Mouse (Mus musculus) cerebellum, postnatal 36 days (tissue): ENCODE results near the gene Gm17387.

Experiments used
- DNase-seq, 2 experiments: peaks; one replicate each; pipeline ENCODE4 v3.0.0; 2021 to 2022; ENCODE audit warnings: mixed read lengths in 2 of 2

The Gm17387 gene

DNA sequence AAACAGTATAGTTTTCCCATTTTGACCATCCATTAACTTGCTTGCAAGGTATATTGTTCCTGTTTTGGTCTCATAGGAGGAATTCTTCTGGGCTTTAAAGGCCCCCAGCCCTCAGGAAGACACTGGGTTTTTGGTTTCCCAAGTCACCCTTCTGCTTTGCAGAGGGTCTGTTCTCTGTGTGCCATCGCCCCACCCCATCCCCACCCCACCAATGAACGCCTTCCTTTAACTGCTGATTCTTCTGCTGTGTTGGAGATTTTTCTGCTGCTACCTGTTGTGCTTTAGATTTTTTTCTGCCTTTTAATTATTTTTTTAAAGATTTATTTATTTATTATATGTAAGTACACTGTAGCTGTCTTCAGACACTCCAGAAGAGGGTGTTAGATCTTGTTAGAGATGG, at the start of gene Gm17387:
Gene Gm17387 (plus strand): TSS at position 301 of the 400 bp plus-strand sequence.
- DNase-seq = no peak

DNA sequence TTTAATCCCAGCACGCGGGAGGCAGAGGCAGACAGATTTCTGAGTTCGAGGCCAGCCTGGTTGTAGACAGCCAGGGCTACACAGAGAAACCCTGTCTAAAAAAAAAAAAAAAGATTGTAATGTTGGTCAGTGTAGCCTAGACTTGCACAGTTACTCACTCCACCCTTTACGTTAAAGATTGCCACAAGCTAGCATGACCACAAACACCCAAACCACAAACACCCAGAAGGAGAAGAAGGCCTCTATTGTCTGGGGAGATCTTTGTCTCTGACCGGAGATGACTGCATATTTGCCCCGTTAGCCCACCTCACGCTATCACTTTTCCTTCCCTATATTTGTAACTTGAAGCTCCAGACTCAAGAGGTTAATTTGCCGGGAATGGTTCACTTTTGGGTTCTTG, 47.2 kb upstream of the Gm17387 start:
- no peak for DNase-seq

DNA sequence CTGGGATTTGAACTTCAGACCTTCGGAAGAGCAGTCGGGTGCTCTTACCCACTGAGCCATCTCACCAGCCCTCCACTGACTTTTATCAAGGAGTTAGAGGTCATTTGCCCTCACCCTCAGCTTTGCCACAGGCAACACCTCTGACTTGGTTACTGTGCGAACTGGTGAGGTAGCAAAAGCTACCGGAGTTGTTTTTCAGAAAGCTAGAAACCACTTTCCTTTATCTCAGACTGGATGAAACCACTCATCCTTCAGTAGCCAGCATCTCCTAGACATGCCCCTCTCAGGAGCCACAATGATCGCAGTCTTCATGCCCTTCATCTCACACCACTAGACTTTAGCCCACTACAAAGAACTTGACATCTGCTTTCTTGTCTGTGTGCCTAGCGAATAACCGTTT, 46.0 kb upstream of the Gm17387 start:
- DNase-seq = no peak

DNA sequence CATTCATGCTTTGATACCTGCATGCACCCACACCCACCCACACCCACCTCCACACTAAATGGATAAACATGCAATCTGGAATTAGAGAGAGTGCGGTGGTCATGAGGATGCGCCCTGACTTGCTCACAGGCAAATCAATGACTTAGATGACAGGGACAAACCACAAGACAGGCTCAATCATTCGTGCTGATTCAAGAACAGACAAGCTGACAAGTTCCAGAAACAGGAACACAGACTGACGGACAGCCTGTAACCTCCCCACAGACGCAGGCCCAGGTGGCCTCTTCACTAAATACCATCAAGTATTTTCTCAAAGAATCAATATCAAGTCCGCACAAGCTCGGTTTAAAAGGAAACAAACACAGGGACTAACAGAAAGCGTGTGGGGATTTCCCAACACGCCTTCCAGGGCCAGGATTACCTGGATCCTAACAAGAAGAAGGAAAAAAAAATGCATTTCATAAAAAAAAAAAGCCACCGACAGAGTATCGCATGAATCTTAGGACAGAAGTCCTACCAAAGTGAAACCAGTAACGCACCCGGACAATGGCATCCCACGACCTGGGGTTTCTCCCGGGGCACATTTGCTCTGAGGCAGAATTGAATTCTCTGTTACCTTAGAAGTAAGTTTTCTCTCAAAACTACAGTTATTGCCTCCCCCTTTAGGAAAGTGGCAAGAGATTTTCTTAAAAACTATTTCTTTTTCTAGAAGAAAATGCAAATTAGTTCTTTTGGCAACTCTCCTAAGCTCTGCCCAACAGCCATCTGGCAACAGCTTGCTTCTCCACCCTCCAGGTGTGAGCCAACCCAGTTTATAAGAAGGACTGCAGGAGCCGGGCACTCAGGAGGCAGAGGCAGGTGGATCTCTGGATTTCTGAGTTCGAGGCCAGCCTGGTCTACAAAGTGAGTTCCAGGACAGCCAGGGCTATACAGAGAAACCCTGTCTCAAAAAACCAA, 41.5 kb upstream of the Gm17387 start:
- DNase-seq = no peak

DNA sequence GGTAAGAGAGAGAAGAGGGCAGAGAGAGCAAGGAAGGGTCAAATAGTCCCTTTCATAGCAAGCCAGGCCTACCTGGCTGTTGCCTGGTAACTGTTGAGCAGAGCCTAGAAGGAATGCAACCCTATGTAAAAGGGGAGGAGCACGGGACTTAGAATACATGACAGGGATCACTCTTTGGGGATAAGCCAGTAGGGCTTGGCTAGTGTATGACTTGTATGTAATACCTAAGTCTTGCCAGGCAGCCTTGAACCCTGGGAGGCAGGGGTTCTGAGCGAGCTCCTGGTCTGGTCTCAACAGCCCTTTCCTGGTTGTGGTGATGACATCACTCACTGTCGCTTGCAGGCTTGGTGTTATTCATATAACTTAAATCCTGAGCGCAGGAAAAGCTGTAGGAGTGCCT, 39.9 kb upstream of the Gm17387 start:
- DNase-seq = no peak

DNA sequence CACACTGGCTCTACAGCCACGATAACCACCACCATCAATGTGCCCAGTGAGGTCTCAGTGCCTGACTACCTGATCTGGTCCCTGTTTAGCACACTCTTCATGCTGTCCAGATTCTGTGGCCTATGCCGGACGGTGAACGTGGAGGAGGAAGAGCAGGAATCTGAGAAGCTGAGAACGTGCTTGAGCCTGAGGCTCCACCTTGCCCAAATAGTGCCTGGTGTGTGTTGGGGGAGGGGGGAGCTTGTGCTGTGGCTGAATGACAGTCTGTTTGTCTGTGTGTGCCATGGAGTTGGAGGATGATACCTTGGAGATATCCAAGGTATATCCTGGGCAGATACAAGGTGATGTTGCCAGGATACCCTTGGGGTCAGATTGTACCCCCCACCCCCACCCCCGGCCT, 38.7 kb upstream of the Gm17387 start:
- DNase-seq = no peak

DNA sequence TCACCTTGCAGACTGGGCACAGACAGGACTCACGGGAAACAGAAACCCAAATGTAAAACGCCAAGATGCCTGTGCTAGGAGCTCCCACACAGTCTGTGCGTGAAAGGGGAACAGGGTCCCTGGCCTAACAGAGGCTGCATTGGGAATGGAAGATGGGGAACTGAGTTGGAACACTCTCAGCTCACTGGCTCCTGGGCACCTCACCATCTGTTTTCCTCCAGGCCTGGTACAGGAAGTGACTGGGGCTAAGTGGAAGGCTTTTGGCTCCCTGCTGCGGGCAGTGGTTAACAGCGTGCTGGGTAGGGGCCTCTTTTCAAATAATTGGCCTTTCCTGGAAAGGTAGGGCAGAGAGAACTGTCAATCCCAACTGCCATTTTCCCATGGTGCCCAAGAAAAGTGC, 38.3 kb upstream of the Gm17387 start:
- DNase-seq = no peak

DNA sequence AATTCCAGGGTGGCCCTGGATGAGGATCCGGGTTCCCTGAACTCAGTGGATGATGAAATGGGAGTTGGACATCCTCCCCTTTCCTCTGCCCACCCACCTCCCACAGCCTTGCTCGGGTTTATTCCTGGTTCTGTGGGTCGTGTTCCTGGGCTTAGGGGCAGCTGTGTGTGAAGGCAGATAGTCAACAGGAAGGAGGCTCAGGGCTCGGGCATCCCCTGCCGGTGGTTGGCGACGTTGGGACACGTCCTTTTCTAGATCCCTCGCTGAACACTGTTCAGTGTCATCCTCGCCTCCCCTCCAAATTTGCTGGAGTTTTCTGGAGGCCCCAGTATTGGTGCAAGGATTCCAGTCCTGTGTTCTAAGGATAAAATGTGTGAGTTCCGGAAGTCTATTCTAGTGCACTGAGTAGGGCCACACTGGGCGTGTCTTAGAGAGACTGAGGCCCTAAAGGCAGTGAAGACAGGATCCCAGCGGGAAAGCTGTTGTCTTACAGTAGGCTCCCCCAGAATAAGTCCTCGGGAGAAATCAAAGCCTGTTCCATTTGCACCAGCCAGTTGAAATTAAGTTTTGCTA, 37.7 kb upstream of the Gm17387 start:
- DNase-seq = no peak

DNA sequence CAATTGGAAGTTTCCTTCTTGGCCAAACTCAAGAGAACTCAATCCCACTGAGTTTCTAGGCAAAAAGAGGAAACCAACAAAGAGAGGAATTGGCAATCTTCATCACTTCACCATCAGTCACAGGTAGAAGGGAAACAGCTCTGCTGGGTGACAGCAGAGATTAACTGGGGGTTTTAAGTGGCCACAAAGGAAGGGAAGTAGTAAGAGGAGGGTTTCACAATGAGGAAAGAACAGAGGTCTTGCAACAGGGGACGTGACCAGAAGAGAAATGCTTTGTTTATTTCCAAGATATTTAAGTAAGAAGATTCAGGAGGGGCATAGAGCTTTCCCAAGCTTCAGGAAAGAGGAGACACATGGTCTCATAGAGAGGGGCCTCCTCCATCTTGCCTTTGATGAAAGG, 31.1 kb upstream of the Gm17387 start:
- no peak for DNase-seq

DNA sequence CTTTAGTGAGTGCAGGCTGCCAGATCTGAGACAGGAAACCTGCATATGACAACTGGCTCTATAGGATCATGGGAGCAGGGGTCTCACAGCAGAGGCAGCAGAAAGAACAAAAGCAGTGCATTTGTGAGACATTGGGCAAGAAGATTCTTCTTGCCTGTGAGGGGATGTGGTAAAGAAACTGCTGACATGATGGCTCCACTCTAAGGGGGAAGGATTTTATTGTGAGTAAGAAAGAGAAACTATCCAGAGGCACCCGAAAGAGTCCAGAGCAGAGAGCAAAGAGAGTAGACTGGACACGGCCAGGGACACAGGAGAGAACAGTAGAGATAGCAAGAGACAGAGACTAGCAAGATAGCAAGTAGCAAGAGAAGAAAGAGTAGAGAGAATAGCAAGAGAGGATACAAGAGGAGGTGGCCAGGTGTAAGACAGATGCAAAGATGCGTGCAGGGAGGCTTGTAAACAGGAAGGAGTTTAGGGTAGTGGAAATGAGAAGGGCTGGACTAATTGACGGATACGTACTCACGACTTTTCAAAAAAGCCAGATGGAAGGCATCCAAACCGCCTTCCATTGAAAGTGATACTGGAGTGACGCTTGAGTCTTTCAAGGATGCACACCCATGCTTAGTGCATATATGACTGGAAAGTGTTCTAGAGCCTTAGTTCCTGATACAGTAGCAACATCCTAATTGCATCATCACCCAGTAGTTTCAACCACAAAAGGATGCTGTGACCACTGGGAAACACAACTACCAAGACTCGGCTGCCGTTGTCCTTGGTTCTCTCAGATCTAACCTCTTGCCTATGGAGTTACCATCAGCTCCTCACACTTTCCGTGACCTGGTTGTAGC, 29.9 kb upstream of the Gm17387 start:
- no peak for DNase-seq

DNA sequence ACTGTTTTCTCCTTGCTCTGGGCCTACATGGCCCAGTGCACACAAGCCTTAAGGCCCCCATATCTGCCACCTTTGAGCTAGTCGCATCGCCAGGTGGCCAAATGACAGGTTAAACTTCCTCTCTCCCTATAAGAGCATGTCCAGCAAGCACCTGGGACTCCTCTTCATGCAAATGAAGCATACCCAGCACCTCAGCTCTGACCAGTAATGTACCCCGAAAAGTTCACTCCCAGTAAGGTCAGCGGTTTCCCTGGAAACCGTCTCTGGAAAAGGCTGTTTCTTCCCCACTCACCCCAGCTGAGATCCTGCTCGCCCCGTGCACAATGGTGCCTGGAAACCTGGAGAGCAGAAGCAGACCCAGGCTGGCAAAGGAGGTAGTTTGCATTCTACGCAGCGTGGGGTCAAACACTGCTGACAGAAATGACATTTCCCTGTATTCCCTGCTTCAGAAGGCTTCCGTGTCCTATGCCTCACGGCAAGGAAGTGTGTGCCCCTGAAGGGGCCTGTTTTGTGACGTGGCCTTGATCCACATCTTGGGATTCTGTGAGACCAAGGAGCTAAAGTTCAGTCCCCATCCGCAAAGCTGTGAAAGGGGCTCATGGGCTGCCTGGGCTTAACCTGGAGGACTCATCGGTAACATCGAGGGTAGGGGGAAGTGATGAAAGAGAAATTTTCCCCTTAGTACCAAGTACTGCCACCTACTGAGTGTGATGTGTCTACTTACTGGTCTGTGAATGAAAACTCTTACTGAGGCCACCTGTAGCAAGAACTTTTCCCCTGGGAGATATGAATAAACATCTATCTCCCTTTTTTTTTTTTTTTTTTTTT, 27.8 kb upstream of the Gm17387 start:
- no peak for DNase-seq

DNA sequence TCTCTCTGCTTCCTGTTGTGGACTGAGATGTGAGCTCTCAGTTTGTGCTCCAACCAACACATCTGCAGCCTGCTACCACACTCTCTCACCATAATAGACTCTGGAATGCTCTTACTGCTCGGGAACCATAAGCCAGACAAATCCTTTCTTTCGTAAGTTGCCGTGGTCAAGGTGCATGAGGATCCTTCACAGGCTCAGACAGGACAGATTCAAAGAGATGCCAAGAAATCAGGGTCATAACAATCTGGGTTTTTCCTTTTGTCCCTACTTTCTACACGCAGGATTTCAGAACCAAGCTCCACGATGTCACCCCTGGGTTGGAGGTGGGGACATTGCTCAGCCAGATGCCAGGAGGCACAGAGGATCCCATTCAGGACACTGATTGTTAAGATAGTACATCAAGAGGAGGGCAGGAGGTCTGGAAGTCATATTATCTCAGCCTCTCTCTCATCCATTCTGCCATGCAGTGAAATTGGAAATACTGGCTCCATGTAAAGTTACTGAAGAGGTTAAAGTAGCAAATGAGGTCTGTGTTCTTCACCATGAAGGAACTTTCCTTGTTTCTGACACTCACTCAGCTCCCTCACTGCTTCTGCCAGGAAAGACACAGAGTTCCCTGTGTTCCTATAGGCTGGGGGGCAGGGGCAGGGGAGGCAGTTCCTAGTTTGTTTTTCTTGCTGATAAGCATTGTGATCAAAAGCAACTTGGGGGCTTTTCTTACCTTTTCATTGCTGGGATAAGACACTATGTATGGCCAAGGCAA, 25.5 kb upstream of the Gm17387 start:
- no peak for DNase-seq

DNA sequence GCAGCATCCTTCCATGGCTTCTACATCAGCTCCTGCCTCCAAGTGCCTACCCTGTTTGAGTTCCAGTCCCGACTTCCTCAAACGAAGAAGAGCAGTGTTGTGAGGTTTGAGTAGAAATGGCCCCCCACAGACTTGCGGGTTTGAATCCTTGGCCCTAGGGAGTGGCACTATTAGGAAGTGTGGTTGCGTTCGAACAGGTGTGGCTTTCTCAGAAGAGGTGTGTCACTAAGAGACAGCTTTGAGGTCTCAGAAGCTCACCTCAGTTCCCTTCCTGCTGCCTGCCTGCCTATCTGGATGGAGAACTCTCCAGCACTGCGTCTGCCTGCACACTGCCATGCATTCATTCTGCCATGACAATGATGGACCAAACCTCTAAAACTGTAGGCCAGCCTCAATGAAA, 22.5 kb upstream of the Gm17387 start:
- no peak for DNase-seq

DNA sequence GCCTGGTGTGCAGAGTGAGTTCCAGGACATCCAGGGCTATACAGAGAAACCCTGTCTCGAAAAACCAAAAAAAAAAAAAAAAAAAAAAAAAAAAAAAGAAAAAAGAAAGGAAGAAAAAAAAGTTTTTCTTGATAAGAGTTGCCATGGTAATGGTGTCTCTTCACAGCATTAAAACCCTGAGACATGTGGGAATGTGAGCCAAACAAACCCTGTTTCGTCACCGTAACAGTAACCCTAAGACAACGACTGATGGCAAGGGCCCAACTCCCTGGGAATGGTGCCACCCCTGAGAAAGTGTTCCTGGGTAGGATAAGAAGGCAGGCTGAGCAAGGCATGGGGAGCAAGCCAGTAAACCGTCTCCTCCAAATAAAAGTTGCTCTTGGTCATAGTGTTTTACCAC, 22.0 kb upstream of the Gm17387 start:
- DNase-seq = no peak

DNA sequence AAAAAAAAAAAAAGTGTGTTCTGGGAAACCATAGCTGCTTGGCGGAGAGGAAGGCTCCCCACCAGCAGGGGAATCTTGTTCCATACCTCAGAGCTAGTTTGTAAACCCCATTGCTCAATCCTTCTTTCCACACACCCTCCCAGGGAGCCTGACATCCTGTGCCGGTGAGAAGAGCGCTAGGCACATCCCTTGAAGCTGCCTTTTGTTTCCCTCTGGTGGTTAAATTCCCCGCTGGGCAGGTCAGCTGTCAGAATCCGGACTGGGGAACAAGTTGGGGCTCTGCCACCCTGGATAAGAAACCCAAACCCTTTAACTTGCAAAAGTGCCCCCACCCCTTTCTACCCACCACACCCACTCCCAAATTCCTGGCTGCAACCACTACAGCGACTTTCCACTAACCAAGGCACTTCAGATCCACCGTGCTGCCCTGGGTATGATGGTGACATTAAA, 20.6 kb upstream of the Gm17387 start:
- peak in 1 of 2 experiments; percentile 7 for DNase-seq

DNA sequence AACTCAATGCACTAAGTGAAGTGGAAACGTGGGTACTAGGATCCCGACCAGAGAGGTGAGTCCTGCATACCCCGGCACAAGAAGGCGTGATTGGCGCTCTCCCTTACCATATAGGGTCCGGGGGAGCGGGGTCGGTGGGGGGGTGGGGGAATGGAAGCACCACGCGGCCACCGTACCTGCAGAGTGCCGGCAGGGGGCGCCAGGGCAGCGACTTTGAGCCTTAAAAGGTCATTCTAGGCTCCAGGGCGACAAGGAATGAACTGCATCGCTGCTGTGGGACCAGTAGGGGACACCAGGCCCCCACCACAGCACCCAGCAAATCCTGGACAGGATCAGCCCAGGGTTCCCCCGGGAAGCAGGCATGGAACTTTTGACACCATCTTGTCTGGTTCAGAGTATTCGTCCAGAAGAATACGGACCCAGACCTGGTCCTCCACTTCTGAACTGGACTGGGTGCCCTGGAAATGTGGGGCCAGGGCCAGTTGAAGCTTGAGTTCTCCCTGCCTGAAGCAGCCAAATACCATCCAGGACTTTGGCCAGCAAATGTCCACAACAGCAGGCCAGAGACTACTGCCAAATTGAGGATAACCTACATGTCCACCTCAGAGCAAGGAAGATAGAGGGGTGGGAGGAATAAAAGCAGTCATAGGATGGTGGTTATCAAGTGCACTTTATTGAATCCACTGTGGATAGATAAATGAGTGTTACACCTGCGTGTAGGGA, 19.8 kb upstream of the Gm17387 start:
- DNase-seq = peak; percentile 53 to 70

DNA sequence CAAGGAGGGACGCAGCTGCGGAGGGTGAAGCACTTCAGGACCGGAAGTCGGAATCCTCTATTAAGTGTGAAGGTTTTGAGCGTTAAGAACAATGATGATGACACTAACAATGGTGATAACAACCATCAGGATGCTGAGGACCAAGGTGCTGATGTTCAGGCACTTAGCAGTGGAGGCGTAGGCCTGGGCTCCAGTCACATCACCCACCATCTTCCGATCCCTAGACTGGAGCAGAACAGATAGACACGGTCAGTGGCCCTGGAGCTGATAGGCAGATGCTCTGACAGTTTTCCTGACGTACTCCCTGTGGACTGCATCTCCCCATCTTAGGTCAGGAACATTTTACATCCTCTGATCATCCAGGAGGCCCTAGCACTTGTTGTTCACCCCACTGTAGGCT, 19.3 kb upstream of the Gm17387 start:
- no peak for DNase-seq

DNA sequence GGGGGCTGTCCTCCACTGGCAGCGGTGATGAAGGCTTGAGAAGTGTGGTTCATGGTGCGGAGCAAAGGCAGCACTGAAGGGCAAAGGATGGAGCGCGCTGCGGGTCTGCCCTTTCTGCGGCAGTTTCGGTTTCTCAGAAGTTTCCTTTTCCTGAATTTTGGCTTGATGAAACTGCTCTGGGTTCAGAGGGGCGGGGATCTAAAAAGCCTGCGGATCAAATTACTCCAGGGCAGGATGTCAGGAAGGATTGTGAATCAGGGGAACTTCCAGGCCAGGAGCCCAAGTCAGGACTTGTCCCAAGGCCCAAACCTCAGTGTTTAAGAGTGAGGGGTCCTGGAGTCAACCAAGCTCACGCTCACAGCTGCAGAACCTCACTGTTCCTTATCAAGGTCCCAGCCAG, 18.3 kb upstream of the Gm17387 start, which contains the start of gene Ifitm3:
Gene Ifitm3 (minus strand): TSS at position 178 of the 400 bp plus-strand sequence.
- no peak for DNase-seq

DNA sequence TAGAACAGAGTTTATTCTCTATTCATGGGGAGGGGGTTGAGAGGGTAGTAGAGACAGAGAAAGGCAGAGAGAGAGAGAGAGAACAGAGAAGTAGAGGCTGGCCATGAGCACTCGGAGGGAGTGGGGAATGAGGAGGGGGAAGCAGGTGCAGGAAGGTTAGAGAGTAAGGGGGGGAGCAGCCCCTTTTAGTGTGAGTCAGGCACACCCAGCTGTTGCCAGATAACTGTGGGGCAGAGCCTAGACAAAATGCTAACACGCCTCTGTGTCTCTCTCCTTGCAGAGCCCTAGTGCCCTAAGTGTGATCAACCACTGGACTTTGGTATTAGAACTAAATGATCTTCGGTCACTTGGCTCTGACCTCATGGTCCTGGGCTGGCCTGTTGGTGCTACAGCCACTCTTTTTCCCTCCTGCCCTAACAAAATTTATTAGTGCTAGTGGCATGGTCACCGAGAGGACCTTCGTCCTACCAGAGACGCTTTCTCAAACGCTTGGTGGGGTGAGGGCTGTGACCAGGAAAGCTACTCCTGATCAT, 17.6 kb upstream of the Gm17387 start:
- DNase-seq = no peak
